Mouse (Mus musculus) MEL (cell line): Measurements from ENCODE around the gene Rnf44.

Experiments
- CTCF ChIP-seq, 3 experiments: IDR thresholded peaks in 2 of 3; conservative IDR thresholded peaks in 1 of 3; 2 replicates each; pipeline ENCODE4 v1.5.1; 2011 to 2012; ENCODE audit warnings: low read length in 3 of 3, low read depth in 2 of 3, mild to moderate bottlenecking in 2 of 3, improper control_type of control experiment in 1 of 3, inconsistent platforms in 1 of 3, mixed read lengths in 1 of 3, moderate library complexity in 1 of 3; ENCODE audit not compliant: control insufficient read depth in 1 of 3, insufficient read depth in 1 of 3, poor library complexity in 1 of 3, severe bottlenecking in 1 of 3
- GATA1 ChIP-seq: IDR thresholded peaks from 2 replicates; pipeline ENCODE4 v1.6.1; 2011; ENCODE audit warnings: low read depth, low read length, improper control_type of control experiment

- TF ChIP-seq GATA1 (no peak), CTCF (IDR thresholded peaks at IDR 0.05 in 2 of 3, conservative IDR thresholded peaks at IDR 0.05 in 1 of 3; ENCODE audit: control insufficient read depth in 1 of 3, insufficient read depth in 1 of 3, low read depth in 2 of 3, low read length in 3 of 3, poor library complexity in 1 of 3, severe bottlenecking in 1 of 3) (no peak)
Measured at GRCm38 (mm10) chr13:54736931-54737330, 43.2 kb upstream of the Rnf44 start.
